Mouse (Mus musculus): ENCODE results near the gene Exd2.

GRCm38 (mm10) chr12:80518393-80518756 lies 55.5 kb downstream of the Exd2 start:
- TF ChIP-seq POLR2A (IDR thresholded peaks at IDR 0.05; ENCODE audit: insufficient read length, low read depth): no peak
- no peak for TF ChIP-seq POLR2AphosphoS2 (IDR thresholded peaks at IDR 0.05; ENCODE audit: insufficient read length, low read depth)
- TF ChIP-seq MAX (IDR thresholded peaks at IDR 0.05; ENCODE audit: low read depth): no peak
- TF ChIP-seq TCF12 (IDR thresholded peaks at IDR 0.05; ENCODE audit: insufficient read depth, poor library complexity, severe bottlenecking): no peak
- TF ChIP-seq CEBPB (IDR thresholded peaks at IDR 0.05; ENCODE audit: insufficient read depth, poor library complexity, severe bottlenecking): no peak
- TF ChIP-seq E2F4 (IDR thresholded peaks at IDR 0.05; ENCODE audit: insufficient read depth): no peak
- TF ChIP-seq REST (IDR thresholded peaks at IDR 0.05; ENCODE audit: insufficient read depth, insufficient read length): no peak
- TF ChIP-seq USF1 (IDR thresholded peaks at IDR 0.05; ENCODE audit: low read depth): no peak
